Mouse (Mus musculus): Measurements from ENCODE around the gene Cyp2b9. TPM values are rescaled to one million over a fixed set of nuclear protein-coding genes. Genes with fewer than 3 reads are reported as not detected.
"Not testable (repeated sequence)": the region's sequence is repeated elsewhere in the genome, so short reads cannot be mapped to it uniquely, and the experiment has no call there.

Cyp2b9 gene
- total RNA-seq (2021) = not detected

DNA sequence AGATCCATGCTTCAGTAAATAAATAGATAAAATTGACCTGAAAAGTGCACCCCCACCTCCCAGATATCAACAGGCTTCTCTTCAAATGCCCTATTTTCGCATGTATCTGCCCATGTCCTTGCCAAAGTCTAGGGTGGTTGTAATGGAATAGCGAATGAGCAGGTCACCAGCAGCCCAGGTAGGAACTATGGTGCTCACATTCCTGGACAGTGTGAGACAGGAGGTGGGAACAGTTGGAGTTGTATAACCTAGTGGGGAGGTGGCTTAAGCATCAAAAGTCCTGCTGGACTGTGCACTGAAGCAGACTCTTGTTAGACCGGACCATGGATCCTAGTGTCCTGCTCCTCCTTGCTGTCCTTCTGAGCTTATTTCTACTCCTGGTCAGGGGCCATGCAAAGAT is at the start of gene Cyp2b9:
Cyp2b9 (plus strand) TSS at position 301 of the 400 bp plus-strand sequence.
- DNase-seq (ENCODE audit: extremely low spot score in 1 of 2, low spot score in 2 of 2); intact Hi-C loops (cut with DNase I): not testable (repeated sequence)

DNA sequence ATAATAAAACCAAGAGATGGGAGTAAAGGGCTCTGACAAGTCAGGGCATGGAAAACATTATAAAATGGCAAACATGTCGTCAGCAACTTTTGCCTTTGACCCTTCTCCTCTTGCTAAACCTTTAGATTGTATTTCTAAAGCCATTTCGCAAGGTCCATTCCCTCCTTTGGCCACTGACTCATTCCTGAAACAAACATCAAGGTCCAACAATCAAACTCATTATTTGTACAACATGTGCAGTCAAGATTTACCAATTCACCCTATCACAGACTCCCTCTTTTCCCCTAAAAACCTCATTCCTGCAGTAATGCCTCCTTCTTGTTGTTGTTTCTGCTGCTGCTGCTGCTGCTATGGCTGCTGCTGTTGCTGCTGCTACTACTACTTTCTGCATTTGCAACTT is 33.6 kb upstream of the Cyp2b9 start:
- intact Hi-C loops (cut with DNase I); DNase-seq (ENCODE audit: extremely low spot score in 1 of 2, low spot score in 2 of 2): not testable (repeated sequence)

DNA sequence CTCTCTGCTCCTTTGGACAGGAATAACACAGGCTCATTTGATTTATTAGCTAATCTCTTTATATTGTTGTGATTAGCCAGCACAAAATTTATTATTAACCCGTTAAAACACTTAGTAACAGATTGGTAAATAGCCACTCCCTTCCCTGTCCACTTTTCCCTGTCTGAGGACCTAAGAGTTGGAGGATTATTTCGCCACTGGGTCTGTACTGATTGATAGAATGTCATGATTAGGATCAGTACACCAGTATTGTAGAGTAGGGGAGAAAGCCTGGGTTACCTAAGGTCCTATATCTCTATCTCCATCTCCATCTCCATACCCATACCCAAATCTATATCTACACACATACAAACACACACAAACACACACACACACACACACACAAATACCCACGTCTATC is 29.6 kb upstream of the Cyp2b9 start:
- intact Hi-C loops (cut with DNase I); DNase-seq (ENCODE audit: extremely low spot score in 1 of 2, low spot score in 2 of 2): not testable (repeated sequence)

DNA sequence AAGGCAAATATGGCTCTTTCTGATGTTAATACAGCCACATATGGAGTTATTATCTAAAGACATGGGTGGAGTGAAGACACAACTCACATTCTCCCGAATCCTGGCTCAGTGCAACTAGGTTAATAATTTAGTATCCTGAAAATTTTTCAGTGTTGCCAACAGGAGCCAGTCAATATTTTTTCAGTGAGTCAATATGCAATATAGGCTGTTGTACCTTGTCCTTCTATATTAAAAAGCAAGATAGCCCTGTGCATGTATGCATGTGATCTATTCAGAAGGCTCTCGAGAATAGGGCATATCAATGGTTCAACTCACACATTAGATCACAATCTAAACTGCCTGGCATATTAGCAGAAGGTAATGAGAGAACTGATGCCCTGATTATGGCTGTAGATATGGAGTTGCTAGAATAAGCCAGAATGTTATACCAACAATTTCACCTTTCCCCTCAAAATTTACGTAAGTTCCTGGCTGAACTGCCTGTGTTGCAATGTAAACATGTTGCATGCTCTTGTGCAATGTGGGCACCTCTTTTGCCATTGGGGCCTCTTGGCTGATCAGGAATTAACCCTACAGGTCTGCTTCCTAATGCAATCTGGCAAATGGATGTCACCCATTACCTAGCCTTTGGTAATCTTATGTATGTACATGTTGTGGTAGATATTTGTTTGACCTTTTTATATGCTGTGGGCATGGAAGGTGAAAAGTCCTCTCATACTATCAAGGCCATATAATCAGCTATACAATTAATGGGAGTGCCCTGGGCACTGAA is 4.3 kb upstream of the Cyp2b9 start:
- intact Hi-C loops (cut with DNase I); DNase-seq (ENCODE audit: extremely low spot score in 1 of 2, low spot score in 2 of 2): not testable (repeated sequence)

DNA sequence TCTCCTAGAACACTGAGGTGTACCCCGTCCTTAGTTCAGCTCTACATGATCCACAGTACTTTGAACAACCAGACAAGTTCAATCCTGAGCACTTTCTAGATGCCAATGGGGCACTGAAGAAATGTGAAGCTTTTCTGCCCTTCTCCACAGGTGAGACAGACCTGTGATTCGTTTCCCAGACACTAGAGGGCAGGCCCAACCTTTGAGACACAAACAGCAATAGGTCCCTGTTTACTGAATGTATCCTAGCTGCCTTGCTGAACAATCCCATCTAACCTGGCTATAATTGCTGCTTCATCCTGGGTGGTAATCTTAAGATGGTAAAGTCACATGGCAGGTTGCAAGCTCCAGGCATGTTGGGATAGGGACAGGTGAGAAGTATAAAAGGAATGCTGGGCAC is 27.9 kb downstream of the Cyp2b9 start:
- no peak for DNase-seq (ENCODE audit: extremely low spot score in 1 of 2, low spot score in 2 of 2)
- intact Hi-C loops (cut with DNase I) = no loop called here

DNA sequence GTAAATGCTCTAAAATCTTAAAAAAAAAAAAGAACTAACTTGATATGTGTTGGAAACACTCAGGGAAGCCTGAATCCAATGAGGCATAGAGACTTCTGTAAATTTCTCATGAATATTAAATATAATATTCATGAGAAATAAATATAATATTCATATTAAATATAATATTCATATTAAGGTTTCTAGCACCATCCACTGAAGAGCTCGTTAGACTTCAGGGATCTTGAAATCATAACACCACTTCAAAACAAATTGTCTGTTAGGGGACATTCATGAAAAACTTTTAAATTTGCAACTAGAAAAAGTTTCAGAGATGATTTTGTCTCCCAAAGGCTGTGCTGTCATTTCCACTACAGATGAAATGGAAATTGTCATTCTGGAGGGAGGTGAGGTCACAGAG is 86.8 kb downstream of the Cyp2b9 start, which contains the start of gene Vmn1r184:
Vmn1r184 (plus strand) TSS at position 301 of the 400 bp plus-strand sequence.
- DNase-seq (ENCODE audit: extremely low spot score in 1 of 2, low spot score in 2 of 2); intact Hi-C loops (cut with DNase I): not testable (repeated sequence)

Other genes with a start within 250 kb of the Cyp2b9 start
- gene Cyp2b13, start 111.9 kb upstream of the Cyp2b9 start, total RNA-seq (2021) = not detected
- not detected for gene Vmn1r184, start 86.9 kb downstream of the Cyp2b9 start, total RNA-seq (2021)
- gene Cyp2a4, start 133.8 kb downstream of the Cyp2b9 start, total RNA-seq (2021) = not detected
- not detected for gene Nlrp9c, start 230.3 kb downstream of the Cyp2b9 start, total RNA-seq (2021)

Data from left cerebral cortex, postnatal 10 days (tissue).